Mouse (Mus musculus) midbrain, embryonic 11.5 days (tissue): ENCODE measurements around the gene Zfpm1. TPM values are rescaled to one million over a fixed set of nuclear protein-coding genes. Genes with fewer than 3 reads are reported as not detected.

Experiments used
- ATAC-seq: fragments of 200-750 bp; cut with Nextera tagmentation; 2 replicates; pipeline ENCODE4 v1.8.0; 2017; ENCODE audit warnings: moderate TSS enrichment, moderate library complexity; ENCODE audit not compliant: low FRiP score
- DNase-seq: peaks from one replicate; pipeline ENCODE4 v3.0.0; 2015; ENCODE audit warnings: low spot score; ENCODE audit errors: missing footprints
- H3K27ac ChIP-seq: fragments of 300-500 bp; sonication (generic); 2 replicates; pipeline ENCODE4 v1.5.1; 2014; ENCODE audit warnings: low read depth, low read length
- H3K27me3 ChIP-seq: fragments of 300-500 bp; sonication (generic); 2 replicates; pipeline ENCODE4 v1.6.1; 2014; ENCODE audit warnings: mild to moderate bottlenecking, low read length, moderate library complexity, mixed read lengths; ENCODE audit not compliant: control insufficient read depth, insufficient read depth
- H3K36me3 ChIP-seq: fragments of 300-500 bp; sonication (generic); 2 replicates; pipeline ENCODE4 v1.6.1; 2014; ENCODE audit warnings: mild to moderate bottlenecking, low read length, moderate library complexity, mixed read lengths; ENCODE audit not compliant: control insufficient read depth, insufficient read depth
- H3K4me1 ChIP-seq: fragments of 300-500 bp; sonication (generic); 2 replicates; pipeline ENCODE4 v1.6.1; 2014; ENCODE audit warnings: low read length; ENCODE audit not compliant: control insufficient read depth, insufficient read depth
- H3K4me2 ChIP-seq: fragments of 300-500 bp; sonication (generic); 2 replicates; pipeline ENCODE4 v1.6.1; 2014; ENCODE audit warnings: mild to moderate bottlenecking, moderate library complexity
- H3K4me3 ChIP-seq: fragments of 300-500 bp; sonication (generic); 2 replicates; pipeline ENCODE4 v1.5.1; 2014; ENCODE audit warnings: low read depth, low read length
- H3K9ac ChIP-seq: fragments of 300-500 bp; sonication (generic); 2 replicates; pipeline ENCODE4 v1.6.1; 2014; ENCODE audit warnings: low read length
- H3K9me3 ChIP-seq: fragments of 300-500 bp; sonication (generic); 2 replicates; pipeline ENCODE4 v1.6.1; 2016; ENCODE audit warnings: low read length; ENCODE audit not compliant: control insufficient read depth
- WGBS: fragments of 180-500 bp; shearing (Covaris S2); extraction: QIAGEN DNeasy Blood & Tissue Kit; methylation state at CpG from one replicate; pipeline ENCODE4 v1.1.7; 2014; 5-methylcytosine and 5-hydroxymethylcytosine counted together
- polyA plus RNA-seq: library from polyadenylated mRNA; unstranded; fragments of >200 nt; fragmentation: Nextera tagmentation; extraction: Ambion mirVana; gene quantifications from 2 replicates; pipeline ENCODE4 v1.2.1, GENCODE M21; 2014

The Zfpm1 gene
- polyA plus RNA-seq, 1 experiment from 2014 or later = 1.8 TPM

GRCm38 (mm10) chr8:122280588-122281316 lies 1.2 kb upstream of the Zfpm1 start:
- WGBS = 12% methylated on average over 20 of the region's 20 CpGs
- ATAC-seq = peak; percentile 51
- H3K4me1 ChIP-seq = peaks cover 29% of the 10 kb centered on the region

DNA sequence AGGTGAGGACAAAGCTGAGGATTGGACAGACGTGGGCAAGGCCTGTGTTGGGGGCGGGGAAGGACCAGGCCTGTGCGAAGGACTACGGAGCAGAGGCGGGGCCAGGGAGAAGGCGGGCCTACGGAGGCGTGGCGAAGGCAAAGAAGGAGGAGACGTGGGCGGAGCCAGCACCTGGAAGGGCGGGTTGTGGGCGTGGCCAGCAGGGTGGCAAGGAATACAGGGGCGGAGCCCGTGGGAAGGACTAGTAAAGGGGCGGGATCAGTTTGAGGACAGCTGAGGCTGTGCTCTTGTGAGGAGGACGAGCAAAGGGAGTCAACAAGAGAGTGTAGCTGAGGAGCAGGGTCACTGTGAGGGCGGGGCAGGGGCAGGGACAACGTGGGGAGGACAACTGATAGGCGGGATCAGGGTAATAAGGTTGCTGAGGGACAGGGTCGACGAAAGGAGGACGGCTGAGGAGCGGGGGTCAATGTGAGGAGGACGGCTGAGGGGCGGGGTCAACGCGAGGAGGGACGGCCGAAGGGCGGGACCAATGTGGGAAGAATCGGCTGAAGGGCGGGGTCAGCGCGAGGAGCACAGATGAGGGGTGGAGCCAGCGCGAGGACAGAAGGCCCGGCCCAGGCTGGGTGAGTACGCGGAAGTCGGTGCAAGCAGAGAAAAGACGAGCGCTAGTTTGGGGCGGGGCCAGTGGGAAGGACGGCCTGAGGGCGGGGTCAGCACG lies 465 bp upstream of the Zfpm1 start:
- H3K4me1 ChIP-seq = peaks cover 29% of the 10 kb centered on the region

More at GRCm38 (mm10) chr8:122280588-122281316, 1.2 kb upstream of the Zfpm1 start:
- Histone ChIP-seq H3K36me3 (no peaks in the 10 kb centered on the region), H3K27me3 (peaks cover 31% of the 10 kb centered on the region), H3K27ac (peak overlapping the region; percentile 50; the same call in 1 of the 2 replicates), H3K9me3 (no peaks in the 10 kb centered on the region), H3K4me2 (peak overlapping the region; percentile 81), H3K9ac (peak overlapping the region; percentile 56), H3K4me3 (peak overlapping the region; percentile 53)
- peak; percentile 91 for DNase-seq

DNA sequence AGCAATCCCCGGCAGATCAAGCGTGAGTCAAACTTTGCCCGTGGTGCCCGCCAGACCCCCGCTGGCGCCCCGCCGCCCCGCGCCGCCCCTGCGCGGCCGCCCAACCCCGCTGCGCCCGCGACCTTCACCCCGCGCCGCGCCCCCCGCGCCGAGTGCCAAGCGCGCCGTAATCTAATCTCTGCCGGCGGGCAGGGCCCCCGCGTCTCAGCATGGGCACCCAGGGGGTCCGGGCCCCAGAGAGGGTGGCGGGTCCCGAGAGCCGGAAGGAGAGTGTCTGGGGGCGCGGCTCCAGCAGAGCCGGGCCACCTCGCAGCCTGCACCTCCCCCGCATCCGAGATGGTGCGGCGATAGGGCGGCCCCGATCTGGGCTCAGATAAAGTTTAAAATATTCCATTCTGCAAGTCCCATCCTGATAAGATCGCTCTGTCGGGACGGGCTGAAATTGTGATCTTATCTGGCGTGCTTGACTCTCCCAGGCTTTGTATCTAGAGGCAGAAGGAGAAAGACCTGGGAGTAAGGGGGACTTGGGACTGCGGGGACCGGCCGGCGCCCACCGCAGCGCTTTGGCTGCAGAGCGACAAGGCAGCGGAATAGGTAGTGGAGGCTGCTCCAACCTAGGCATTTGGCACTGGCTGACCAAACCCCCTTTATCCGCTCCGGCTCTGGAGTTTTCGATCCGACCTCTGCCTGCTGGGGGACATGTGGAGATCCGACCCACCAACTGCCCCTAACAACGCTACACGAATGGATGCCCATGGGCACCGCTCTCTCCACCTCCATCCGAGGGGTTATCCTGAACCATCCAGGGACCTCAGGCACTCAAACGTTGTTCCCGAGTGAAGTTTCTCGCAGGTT lies 787 bp downstream of the Zfpm1 start:
- DNase-seq (peak; percentile 94), ATAC-seq (no peak)
- WGBS = 1% methylated on average over 68 of the region's 70 CpGs
- Histone ChIP-seq H3K4me2 (peak overlapping the region; percentile 81), H3K9me3 (no peaks in the 10 kb centered on the region), H3K36me3 (no peaks in the 10 kb centered on the region), H3K27me3 (peaks cover 35% of the 10 kb centered on the region), H3K4me3 (peak overlapping the region; percentile 53), H3K4me1 (peaks cover 29% of the 10 kb centered on the region), H3K9ac (peak overlapping the region; percentile 69), H3K27ac (0 out of 2 replicates have a peak overlapping the region, but pooled peaks have one; percentile 7)

More for the DNA sequence above, 465 bp upstream of the Zfpm1 start:
- under 1% methylated on average over 47 of the region's 47 CpGs for WGBS
- peak overlapping the region; percentile 56 for H3K9ac ChIP-seq
- DNase-seq (peak; percentile 100), ATAC-seq (peak; percentile 89)
- H3K4me2 ChIP-seq = peak overlapping the region; percentile 81
- H3K27ac ChIP-seq = peak overlapping the region; percentile 50; the same call in 1 of the 2 replicates
- peaks cover 34% of the 10 kb centered on the region for H3K27me3 ChIP-seq
- no peaks in the 10 kb centered on the region for H3K36me3 ChIP-seq
- no peaks in the 10 kb centered on the region for H3K9me3 ChIP-seq
- H3K4me3 ChIP-seq = peak overlapping the region; percentile 53

DNA sequence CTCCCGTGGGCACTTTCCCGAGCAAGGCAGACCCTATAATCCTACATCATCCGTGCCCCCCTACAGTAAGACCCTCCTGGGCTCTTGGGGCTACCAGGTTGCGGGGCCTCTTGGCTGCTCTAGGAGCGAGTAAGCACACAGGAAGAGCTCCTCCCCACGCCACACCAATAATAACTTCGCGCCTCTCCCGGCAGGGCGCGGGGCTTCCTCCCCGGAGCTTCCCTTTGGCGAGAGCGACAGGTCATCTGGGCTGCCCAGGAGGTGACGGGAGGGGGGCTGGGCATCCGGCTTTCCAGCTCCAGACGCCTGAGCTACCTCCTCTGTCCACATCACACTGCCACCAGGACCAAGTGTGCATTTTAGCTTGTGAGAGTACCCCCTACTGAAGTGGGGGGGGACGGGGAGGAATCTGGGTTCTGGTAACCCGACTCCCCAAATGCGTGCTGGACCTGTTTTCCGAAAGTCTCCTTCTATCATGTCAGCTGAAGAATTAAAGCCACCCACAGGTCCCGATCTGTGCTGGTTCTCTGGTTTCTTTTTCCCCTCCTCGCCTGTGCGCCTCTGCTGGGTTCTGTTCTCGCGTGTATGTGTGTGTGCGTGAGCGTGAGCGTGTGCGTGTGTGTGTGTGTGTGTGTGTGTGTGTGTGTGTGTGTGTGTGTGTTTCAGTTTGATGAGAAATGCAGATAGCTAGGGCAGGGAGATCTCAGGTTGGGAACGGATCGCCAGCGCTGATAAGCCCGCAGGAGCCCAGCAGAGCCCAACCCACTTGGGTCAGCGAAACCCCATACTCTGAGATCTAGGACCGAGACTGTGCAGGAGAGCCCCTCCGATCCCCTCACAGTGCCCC lies 1.6 kb downstream of the Zfpm1 start:
- ATAC-seq (no peak), DNase-seq (peak; percentile 94)
- Histone ChIP-seq H3K4me2 (peak overlapping the region; percentile 81), H3K27ac (peak overlapping the region; percentile 25), H3K4me1 (peaks cover 29% of the 10 kb centered on the region), H3K9me3 (no peaks in the 10 kb centered on the region), H3K27me3 (peaks cover 35% of the 10 kb centered on the region), H3K36me3 (no peaks in the 10 kb centered on the region), H3K9ac (peak overlapping the region; percentile 69), H3K4me3 (peak overlapping the region; percentile 53)
- 1% methylated on average over 36 of the region's 37 CpGs for WGBS

DNA sequence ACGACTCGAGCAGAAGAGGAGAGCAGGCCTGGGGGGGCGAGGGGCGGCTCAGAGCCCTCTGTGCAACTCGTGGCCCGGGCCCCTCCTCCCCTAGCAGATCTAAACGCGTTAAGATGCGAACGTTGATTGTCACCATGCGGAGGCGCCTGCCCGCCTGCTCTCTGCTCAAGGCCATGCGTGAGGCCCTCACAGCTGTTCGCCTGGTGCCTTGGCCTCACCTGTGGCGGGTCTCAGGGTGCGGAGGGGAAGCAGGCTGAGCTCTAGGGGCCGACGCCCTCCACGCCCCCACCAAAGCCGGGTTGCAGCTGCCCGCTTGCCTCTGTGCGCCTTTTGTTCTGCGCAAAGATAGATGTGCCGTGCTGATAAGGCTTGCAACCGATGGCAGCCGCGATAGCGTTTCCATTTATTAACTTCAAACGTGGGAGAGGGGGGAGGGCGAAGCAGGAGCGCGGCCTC lies 2.3 kb downstream of the Zfpm1 start:
- Histone ChIP-seq H3K4me3 (peak overlapping the region; percentile 53), H3K27me3 (peaks cover 35% of the 10 kb centered on the region), H3K4me1 (peaks cover 29% of the 10 kb centered on the region), H3K4me2 (peak overlapping the region; percentile 81), H3K9ac (peak overlapping the region; percentile 46), H3K9me3 (no peaks in the 10 kb centered on the region), H3K36me3 (no peaks in the 10 kb centered on the region), H3K27ac (peak overlapping the region; percentile 25)
- DNase-seq (peak; percentile 95), ATAC-seq (no peak)
- WGBS = under 1% methylated on average over 33 of the region's 33 CpGs

DNA sequence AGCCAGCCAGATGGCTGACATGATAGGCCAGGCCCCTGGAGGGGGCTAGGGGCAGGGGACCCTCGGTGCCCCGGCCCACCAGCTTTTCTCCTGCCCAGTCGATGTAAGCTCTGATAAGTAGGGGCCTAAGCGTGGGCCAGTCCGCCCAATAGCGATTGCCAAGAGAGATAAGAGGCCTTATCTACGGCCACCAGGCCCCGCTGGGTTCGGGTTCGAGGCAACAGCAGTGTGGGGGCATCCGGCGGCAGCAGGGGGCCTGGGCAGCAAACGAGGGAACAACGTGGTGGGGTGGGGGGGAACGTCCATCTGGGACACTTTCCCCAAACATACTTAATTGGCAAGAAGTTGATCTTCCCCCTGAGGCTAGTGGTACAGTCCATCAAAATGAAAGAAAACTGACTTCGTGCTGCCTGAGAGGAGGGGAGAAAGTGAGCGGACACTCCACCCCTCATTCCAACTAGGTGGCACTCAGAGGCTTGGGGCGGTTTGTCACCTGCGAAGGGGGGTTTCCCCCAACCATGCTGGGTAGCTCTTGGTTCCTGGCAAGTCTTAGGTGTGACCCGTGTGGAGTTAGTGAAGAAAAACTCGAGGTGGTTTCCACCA lies 2.8 kb downstream of the Zfpm1 start:
- 3% methylated on average over 21 of the region's 21 CpGs for WGBS
- ATAC-seq = no peak
- H3K4me2 ChIP-seq = peak overlapping the region; percentile 81
- H3K36me3 ChIP-seq = no peaks in the 10 kb centered on the region
- H3K4me1 ChIP-seq = peaks cover 29% of the 10 kb centered on the region
- no peaks in the 10 kb centered on the region for H3K9me3 ChIP-seq
- peak overlapping the region; percentile 53 for H3K4me3 ChIP-seq
- H3K27ac ChIP-seq = peak overlapping the region; percentile 25; the same call in 1 of the 2 replicates
- peaks cover 35% of the 10 kb centered on the region for H3K27me3 ChIP-seq
- peak overlapping the region; percentile 46 for H3K9ac ChIP-seq
- no peak for DNase-seq

DNA sequence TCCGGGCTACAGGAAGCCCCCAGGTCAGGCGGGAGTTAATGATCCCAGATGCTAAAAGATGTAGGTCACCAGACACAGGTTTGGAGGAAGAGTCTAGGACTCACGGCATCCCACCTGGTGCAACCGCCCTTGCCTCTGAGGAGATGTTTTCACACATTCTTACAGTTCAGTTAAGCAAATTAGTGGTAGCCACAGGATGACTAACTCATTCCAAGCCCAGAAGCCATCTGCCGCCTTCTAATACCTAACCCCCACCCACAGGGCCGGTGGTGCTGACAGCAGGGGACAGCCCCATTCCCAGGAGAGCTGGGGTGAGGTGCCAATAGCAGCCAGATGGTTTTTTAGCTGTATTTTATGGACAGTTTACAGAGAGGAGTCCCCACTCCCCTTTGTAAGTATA lies 3.8 kb downstream of the Zfpm1 start:
- Histone ChIP-seq H3K4me2 (no peak overlapping the region), H3K36me3 (no peaks in the 10 kb centered on the region), H3K9me3 (no peaks in the 10 kb centered on the region), H3K4me3 (no peak overlapping the region), H3K4me1 (peaks cover 28% of the 10 kb centered on the region), H3K27ac (no peak overlapping the region), H3K9ac (no peak overlapping the region), H3K27me3 (peaks cover 35% of the 10 kb centered on the region)
- WGBS = 66% methylated on average over 6 of the region's 6 CpGs
- no peak for DNase-seq
- ATAC-seq = no peak

DNA sequence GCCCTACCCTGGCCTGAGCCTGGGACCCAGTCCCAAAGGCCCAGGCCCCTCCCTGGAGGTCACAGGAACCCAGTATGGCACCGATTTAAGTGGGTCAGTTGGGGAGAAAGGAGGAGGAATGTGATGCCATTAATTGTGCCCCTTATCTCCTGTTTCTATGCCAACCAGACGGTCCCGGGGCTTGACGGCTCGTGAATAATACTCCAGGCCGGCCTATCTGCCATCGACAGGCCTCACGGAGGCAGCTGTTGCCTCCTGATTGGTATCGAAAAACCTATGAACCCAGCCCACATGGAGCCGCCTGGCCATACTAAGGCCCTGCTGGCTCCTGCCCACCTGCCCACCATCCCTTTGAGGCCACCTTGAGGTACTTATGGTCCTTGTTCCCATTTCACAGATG lies 5.0 kb downstream of the Zfpm1 start:
- peaks cover 35% of the 10 kb centered on the region for H3K27me3 ChIP-seq
- WGBS = 78% methylated on average over 10 of the region's 10 CpGs
- H3K4me3 ChIP-seq = no peak overlapping the region
- H3K9ac ChIP-seq = no peak overlapping the region
- H3K27ac ChIP-seq = no peak overlapping the region
- DNase-seq = no peak
- no peaks in the 10 kb centered on the region for H3K36me3 ChIP-seq
- no peak overlapping the region; the same call in 1 of the 2 replicates for H3K4me2 ChIP-seq
- no peaks in the 10 kb centered on the region for H3K9me3 ChIP-seq
- no peak for ATAC-seq
- peaks cover 31% of the 10 kb centered on the region for H3K4me1 ChIP-seq
